Mouse (Mus musculus): ENCODE results near the gene Barx2. TPM values are rescaled to one million over a fixed set of nuclear protein-coding genes. Genes with fewer than 3 reads are reported as not detected.
A peak's percentile ranks its signal among the peaks of the same experiment; 100 is the strongest.

Barx2 gene
- polyA plus RNA-seq, 1 experiment from 2014 or later: not detected

- ATAC-seq (replicated peaks; ENCODE audit: extremely low read depth, insufficient read depth, low FRiP score): no peak
- WGBS: 54% methylated on average over 5 of the region's 5 CpGs
- no peaks in the 10 kb centered on the region for H3K4me1 ChIP-seq (ENCODE audit: control insufficient read depth, insufficient read depth, low read length)
- no peak overlapping the region for H3K27ac ChIP-seq (ENCODE audit: low read length)
- H3K27me3 ChIP-seq (ENCODE audit: control insufficient read depth, insufficient read depth, low read length): no peaks in the 10 kb centered on the region
- no peak overlapping the region for H3K9ac ChIP-seq (ENCODE audit: low read length)
- H3K4me3 ChIP-seq (ENCODE audit: low read length): no peak overlapping the region
- no peaks in the 10 kb centered on the region for H3K9me3 ChIP-seq (replicated peaks; ENCODE audit: control insufficient read depth, low read length)
- H3K4me2 ChIP-seq (ENCODE audit: low read depth, low read length): no peak overlapping the region
- no peaks in the 10 kb centered on the region for H3K36me3 ChIP-seq (ENCODE audit: control insufficient read depth, insufficient read depth)
Observed at GRCm38 (mm10) chr9:31931691-31932090, 18.4 kb upstream of the Barx2 start.

GRCm38 (mm10) chr9:31931255-31931654, 18.0 kb upstream of the Barx2 start:
- Histone ChIP-seq H3K27me3 (ENCODE audit: control insufficient read depth, insufficient read depth, low read length) (no peaks in the 10 kb centered on the region), H3K4me2 (ENCODE audit: low read depth, low read length) (no peak overlapping the region), H3K9ac (ENCODE audit: low read length) (no peak overlapping the region), H3K9me3 (replicated peaks; ENCODE audit: control insufficient read depth, low read length) (no peaks in the 10 kb centered on the region), H3K4me3 (ENCODE audit: low read length) (no peak overlapping the region), H3K4me1 (ENCODE audit: control insufficient read depth, insufficient read depth, low read length) (peaks cover under 1% of the 10 kb centered on the region), H3K27ac (ENCODE audit: low read length) (no peak overlapping the region), H3K36me3 (ENCODE audit: control insufficient read depth, insufficient read depth) (no peaks in the 10 kb centered on the region)
- no peak for ATAC-seq (replicated peaks; ENCODE audit: extremely low read depth, insufficient read depth, low FRiP score)
- 68% methylated on average over 3 of the region's 3 CpGs for WGBS

DNA sequence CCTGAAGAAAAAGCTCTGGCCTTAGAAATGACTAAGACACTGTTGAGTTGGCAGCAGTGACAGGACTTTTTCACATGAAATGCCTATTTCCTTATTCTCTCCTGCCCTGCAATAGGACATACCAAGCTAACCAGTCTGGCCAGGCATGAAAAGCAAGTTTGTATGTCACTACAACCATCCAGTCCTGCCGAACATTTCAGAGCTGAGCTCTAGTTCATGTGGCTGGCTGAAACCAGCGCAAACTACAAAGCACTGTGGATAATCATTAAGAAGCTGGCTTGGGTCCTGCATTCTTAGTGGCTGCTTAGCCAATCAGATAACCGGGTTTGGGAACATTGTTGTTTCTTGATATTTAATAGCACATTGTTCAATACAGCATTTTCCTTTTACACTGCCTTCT, 13.5 kb upstream of the Barx2 start:
- no peak overlapping the region for H3K27ac ChIP-seq (ENCODE audit: low read length)
- H3K4me2 ChIP-seq (ENCODE audit: low read depth, low read length): no peak overlapping the region
- H3K9me3 ChIP-seq (replicated peaks; ENCODE audit: control insufficient read depth, low read length): no peaks in the 10 kb centered on the region
- H3K9ac ChIP-seq (ENCODE audit: low read length): no peak overlapping the region
- no peak for ATAC-seq (replicated peaks; ENCODE audit: extremely low read depth, insufficient read depth, low FRiP score)
- WGBS: 68% methylated on average over 3 of the region's 3 CpGs
- no peak overlapping the region for H3K4me3 ChIP-seq (ENCODE audit: low read length)
- no peaks in the 10 kb centered on the region for H3K36me3 ChIP-seq (ENCODE audit: control insufficient read depth, insufficient read depth)
- peaks cover 4% of the 10 kb centered on the region for H3K4me1 ChIP-seq (ENCODE audit: control insufficient read depth, insufficient read depth, low read length)
- H3K27me3 ChIP-seq (ENCODE audit: control insufficient read depth, insufficient read depth, low read length): no peaks in the 10 kb centered on the region

GRCm38 (mm10) chr9:31925830-31926624, 12.8 kb upstream of the Barx2 start:
- no peak overlapping the region; the same call in 1 of the 2 replicates for H3K4me3 ChIP-seq (ENCODE audit: low read length)
- peak overlapping the region; percentile 39 for H3K27ac ChIP-seq (ENCODE audit: low read length)
- no peaks in the 10 kb centered on the region for H3K9me3 ChIP-seq (replicated peaks; ENCODE audit: control insufficient read depth, low read length)
- WGBS: 15% methylated on average over 22 of the region's 22 CpGs
- ATAC-seq (replicated peaks; ENCODE audit: extremely low read depth, insufficient read depth, low FRiP score): peak; percentile 76
- H3K4me2 ChIP-seq (ENCODE audit: low read depth, low read length): peak overlapping the region; percentile 55
- peaks cover 4% of the 10 kb centered on the region for H3K4me1 ChIP-seq (ENCODE audit: control insufficient read depth, insufficient read depth, low read length)
- H3K9ac ChIP-seq (ENCODE audit: low read length): 0 out of 2 replicates have a peak overlapping the region, but pooled peaks have one; percentile 2
- H3K36me3 ChIP-seq (ENCODE audit: control insufficient read depth, insufficient read depth): no peaks in the 10 kb centered on the region
- H3K27me3 ChIP-seq (ENCODE audit: control insufficient read depth, insufficient read depth, low read length): peaks cover 2% of the 10 kb centered on the region; the same call in 1 of the 2 replicates

GRCm38 (mm10) chr9:31923529-31923928, 10.3 kb upstream of the Barx2 start:
- H3K4me1 ChIP-seq (ENCODE audit: control insufficient read depth, insufficient read depth, low read length): peaks cover 4% of the 10 kb centered on the region
- ATAC-seq (replicated peaks; ENCODE audit: extremely low read depth, insufficient read depth, low FRiP score): no peak
- no peak overlapping the region for H3K9ac ChIP-seq (ENCODE audit: low read length)
- WGBS: 71% methylated on average over 7 of the region's 7 CpGs
- H3K9me3 ChIP-seq (replicated peaks; ENCODE audit: control insufficient read depth, low read length): no peaks in the 10 kb centered on the region
- H3K4me3 ChIP-seq (ENCODE audit: low read length): no peak overlapping the region
- no peak overlapping the region for H3K4me2 ChIP-seq (ENCODE audit: low read depth, low read length)
- H3K27me3 ChIP-seq (ENCODE audit: control insufficient read depth, insufficient read depth, low read length): peaks cover 14% of the 10 kb centered on the region
- no peaks in the 10 kb centered on the region for H3K36me3 ChIP-seq (ENCODE audit: control insufficient read depth, insufficient read depth)
- no peak overlapping the region for H3K27ac ChIP-seq (ENCODE audit: low read length)

DNA sequence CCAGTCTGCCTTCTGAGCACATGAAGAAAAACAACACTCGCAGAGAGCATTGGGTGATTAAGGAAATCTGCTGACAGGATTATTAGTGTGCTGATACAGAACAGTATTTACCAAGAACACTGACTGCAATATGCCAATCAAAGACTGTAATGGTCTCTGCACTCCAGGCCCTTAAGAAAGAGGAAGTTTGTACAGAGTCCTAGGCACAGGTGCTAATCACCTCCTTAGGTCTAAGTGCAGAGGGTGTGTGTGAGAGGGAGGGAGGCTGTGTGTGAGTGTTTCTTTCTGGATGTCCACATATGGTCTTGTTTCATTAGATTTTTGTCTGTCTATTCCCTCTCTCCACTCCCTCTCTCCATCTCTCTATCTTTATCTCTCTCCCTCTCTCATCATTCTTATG, 6.5 kb upstream of the Barx2 start:
- H3K9ac ChIP-seq (ENCODE audit: low read length): no peak overlapping the region
- H3K4me2 ChIP-seq (ENCODE audit: low read depth, low read length): no peak overlapping the region
- no peak for ATAC-seq (replicated peaks; ENCODE audit: extremely low read depth, insufficient read depth, low FRiP score)
- H3K4me3 ChIP-seq (ENCODE audit: low read length): no peak overlapping the region
- peaks cover 45% of the 10 kb centered on the region for H3K27me3 ChIP-seq (ENCODE audit: control insufficient read depth, insufficient read depth, low read length)
- peaks cover under 1% of the 10 kb centered on the region; the same call in 1 of the 2 replicates for H3K4me1 ChIP-seq (ENCODE audit: control insufficient read depth, insufficient read depth, low read length)
- no peak overlapping the region for H3K27ac ChIP-seq (ENCODE audit: low read length)
- no peaks in the 10 kb centered on the region for H3K36me3 ChIP-seq (ENCODE audit: control insufficient read depth, insufficient read depth)
- 7% methylated on average over 1 of the region's 1 CpGs for WGBS
- no peaks in the 10 kb centered on the region for H3K9me3 ChIP-seq (replicated peaks; ENCODE audit: control insufficient read depth, low read length)

GRCm38 (mm10) chr9:31916421-31916820, 3.2 kb upstream of the Barx2 start:
- H3K27me3 ChIP-seq (ENCODE audit: control insufficient read depth, insufficient read depth, low read length): peaks cover 74% of the 10 kb centered on the region
- H3K9ac ChIP-seq (ENCODE audit: low read length): no peak overlapping the region
- H3K36me3 ChIP-seq (ENCODE audit: control insufficient read depth, insufficient read depth): no peaks in the 10 kb centered on the region
- H3K4me2 ChIP-seq (ENCODE audit: low read depth, low read length): no peak overlapping the region
- H3K4me3 ChIP-seq (ENCODE audit: low read length): no peak overlapping the region
- H3K9me3 ChIP-seq (replicated peaks; ENCODE audit: control insufficient read depth, low read length): no peaks in the 10 kb centered on the region
- peaks cover 18% of the 10 kb centered on the region for H3K4me1 ChIP-seq (ENCODE audit: control insufficient read depth, insufficient read depth, low read length)
- 10% methylated on average over 9 of the region's 9 CpGs for WGBS
- no peak overlapping the region for H3K27ac ChIP-seq (ENCODE audit: low read length)
- no peak for ATAC-seq (replicated peaks; ENCODE audit: extremely low read depth, insufficient read depth, low FRiP score)

DNA sequence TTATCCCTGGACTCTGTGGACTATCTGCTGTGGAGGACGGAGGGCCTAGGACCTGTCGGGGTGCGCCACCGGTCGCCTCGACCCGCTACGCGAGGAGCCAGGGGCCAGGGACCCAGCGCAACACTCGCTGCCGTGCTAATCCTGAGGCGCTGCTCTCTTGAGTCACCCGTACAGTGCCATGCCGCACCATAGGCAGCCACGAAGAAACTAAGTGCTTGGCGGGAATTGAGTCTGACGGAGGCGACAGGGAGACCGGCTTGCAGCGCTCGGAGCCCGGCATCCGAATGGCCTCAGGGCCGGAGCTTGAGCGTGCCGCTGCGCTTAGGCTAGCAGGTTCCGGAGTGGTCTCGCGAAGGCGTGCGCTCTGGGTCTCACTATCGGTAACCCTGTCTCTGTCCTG, 1.6 kb upstream of the Barx2 start:
- H3K36me3 ChIP-seq (ENCODE audit: control insufficient read depth, insufficient read depth): no peaks in the 10 kb centered on the region
- no peak overlapping the region for H3K9ac ChIP-seq (ENCODE audit: low read length)
- H3K27me3 ChIP-seq (ENCODE audit: control insufficient read depth, insufficient read depth, low read length): peaks cover 80% of the 10 kb centered on the region
- peaks cover 18% of the 10 kb centered on the region for H3K4me1 ChIP-seq (ENCODE audit: control insufficient read depth, insufficient read depth, low read length)
- H3K9me3 ChIP-seq (replicated peaks; ENCODE audit: control insufficient read depth, low read length): no peaks in the 10 kb centered on the region
- peak overlapping the region; percentile 96 for H3K4me2 ChIP-seq (ENCODE audit: low read depth, low read length)
- WGBS: under 1% methylated on average over 34 of the region's 34 CpGs
- peak overlapping the region; percentile 64 for H3K4me3 ChIP-seq (ENCODE audit: low read length)
- H3K27ac ChIP-seq (ENCODE audit: low read length): no peak overlapping the region
- ATAC-seq (replicated peaks; ENCODE audit: extremely low read depth, insufficient read depth, low FRiP score): no peak

GRCm38 (mm10) chr9:31913739-31914591, 703 bp upstream of the Barx2 start:
- no peaks in the 10 kb centered on the region for H3K9me3 ChIP-seq (replicated peaks; ENCODE audit: control insufficient read depth, low read length)
- H3K9ac ChIP-seq (ENCODE audit: low read length): no peak overlapping the region
- peaks cover 72% of the 10 kb centered on the region for H3K27me3 ChIP-seq (ENCODE audit: control insufficient read depth, insufficient read depth, low read length)
- H3K36me3 ChIP-seq (ENCODE audit: control insufficient read depth, insufficient read depth): no peaks in the 10 kb centered on the region
- no peak for ATAC-seq (replicated peaks; ENCODE audit: extremely low read depth, insufficient read depth, low FRiP score)
- H3K4me2 ChIP-seq (ENCODE audit: low read depth, low read length): peak overlapping the region; percentile 96
- no peak overlapping the region for H3K27ac ChIP-seq (ENCODE audit: low read length)
- under 1% methylated on average over 54 of the region's 54 CpGs for WGBS
- peaks cover 18% of the 10 kb centered on the region for H3K4me1 ChIP-seq (ENCODE audit: control insufficient read depth, insufficient read depth, low read length)
- H3K4me3 ChIP-seq (ENCODE audit: low read length): peak overlapping the region; percentile 64

Measured in heart, embryonic 16.5 days (tissue).